Mouse (Mus musculus): Measurements from ENCODE around the gene Frmd4b. TPM values are rescaled to one million over a fixed set of nuclear protein-coding genes. Genes with fewer than 3 reads are reported as not detected.
A peak's percentile ranks its signal among the peaks of the same experiment; 100 is the strongest.

Frmd4b gene
- total and polyA plus RNA-seq, 3 experiments = 7.3 to 18.1 (median 11.9) TPM

DNA sequence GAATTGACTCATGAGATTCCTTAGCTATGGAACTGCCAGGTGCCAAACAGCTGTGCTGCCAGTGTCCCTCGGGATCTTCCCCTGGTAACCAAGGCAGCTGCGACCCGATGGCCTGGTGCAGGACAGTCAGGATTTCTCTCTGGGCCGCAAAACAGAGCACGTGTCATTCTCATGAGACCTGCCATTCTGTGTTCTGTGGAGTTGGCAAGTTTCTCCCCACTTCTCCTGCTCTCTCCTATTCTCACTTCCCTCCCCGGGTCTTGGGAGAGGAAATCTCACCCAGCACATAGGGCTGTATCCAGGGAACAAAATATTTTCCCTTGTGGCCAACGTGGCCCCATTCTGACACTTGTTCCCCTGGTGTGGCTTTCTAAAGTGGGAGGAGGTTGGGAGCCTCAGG lies 176.0 kb downstream of the Frmd4b start:
- peaks cover under 1% of the 10 kb centered on the region; the same call in 1 of the 2 replicates for H3K36me3 ChIP-seq (ENCODE audit: control insufficient read depth, insufficient read depth, low read length)
- whole genome bisulfite sequencing = 39% methylated on average over 7 of the region's 7 CpGs
- intact Hi-C loops (cut with DNase I) = loop anchor here (2.0 to 5.0 kb wide), 2 partner anchors 17 to 46 kb away; no protein-coding TSS in a partner anchor
- H3K4me1 ChIP-seq (ENCODE audit: control insufficient read depth, insufficient read depth, low read length) = peaks cover 27% of the 10 kb centered on the region
- peak; percentile 66 to 74 for DNase-seq
- H3K9ac ChIP-seq (ENCODE audit: low read depth, low read length) = no peak overlapping the region
- no peaks in the 10 kb centered on the region for H3K27me3 ChIP-seq (ENCODE audit: control insufficient read depth, insufficient read depth, low read length)
- no peaks in the 10 kb centered on the region for H3K79me2 ChIP-seq (replicated peaks; ENCODE audit: control insufficient read depth, insufficient read depth, low read length)
- no peak overlapping the region for H3K4me3 ChIP-seq
- TF ChIP-seq CTCF (IDR thresholded peaks at IDR 0.05) = no peak
- TF ChIP-seq POLR2A (IDR thresholded peaks at IDR 0.05; ENCODE audit: insufficient read depth, low read depth, low read length) = no peak
- 0 out of 2 replicates have a peak, but pooled peaks have one; percentile 35 for TF ChIP-seq EP300 (IDR thresholded peaks at IDR 0.05; ENCODE audit: insufficient read depth, low read depth, low read length)
- H3K27ac ChIP-seq = peak overlapping the region; percentile 40

DNA sequence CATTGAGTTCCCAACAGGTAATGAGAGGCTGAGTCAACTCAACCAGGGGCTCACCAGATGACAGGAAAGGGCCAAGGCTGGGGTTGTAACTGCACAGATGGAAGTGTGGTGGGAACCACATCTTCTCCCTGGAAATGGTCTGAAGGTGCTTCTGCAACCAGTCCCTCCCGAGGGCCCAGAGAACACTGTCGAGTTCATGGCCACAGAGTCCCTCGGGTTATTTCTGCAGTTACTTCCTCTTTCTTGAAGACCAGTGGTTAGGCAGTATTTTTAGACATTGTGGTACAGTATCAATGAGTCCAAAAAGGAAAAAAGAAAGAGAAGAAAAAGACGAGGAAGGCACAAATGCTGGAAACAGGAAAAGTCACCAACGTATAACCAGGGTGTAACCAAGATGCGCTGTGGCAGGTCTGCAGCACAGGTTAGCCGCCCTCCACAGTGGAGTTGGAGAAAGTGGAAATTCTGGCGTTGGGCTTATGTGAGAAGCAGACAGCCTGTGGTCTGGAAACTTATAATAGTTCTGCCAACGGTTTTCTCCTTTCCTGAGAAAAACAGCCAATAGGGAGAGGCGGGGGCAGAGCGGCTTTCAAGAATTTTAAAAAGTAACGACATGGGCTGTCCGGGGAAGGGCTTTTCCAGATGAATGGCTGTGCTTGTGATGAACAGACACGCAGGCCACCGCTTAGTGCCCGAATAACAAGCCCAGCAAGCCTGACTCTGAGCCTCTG lies 178.3 kb downstream of the Frmd4b start:
- H3K4me3 ChIP-seq = no peak overlapping the region
- H3K9ac ChIP-seq (ENCODE audit: low read depth, low read length) = no peak overlapping the region
- 56% methylated on average over 16 of the region's 16 CpGs for WGBS
- H3K36me3 ChIP-seq (ENCODE audit: control insufficient read depth, insufficient read depth, low read length) = no peaks in the 10 kb centered on the region; the same call in 1 of the 2 replicates
- peaks cover 22% of the 10 kb centered on the region for H3K4me1 ChIP-seq (ENCODE audit: control insufficient read depth, insufficient read depth, low read length)
- peak overlapping the region; percentile 24; the same call in 1 of the 2 replicates for H3K27ac ChIP-seq
- no peak for TF ChIP-seq EP300 (IDR thresholded peaks at IDR 0.05; ENCODE audit: insufficient read depth, low read depth, low read length)
- no peak for TF ChIP-seq CTCF (IDR thresholded peaks at IDR 0.05)
- no peak for TF ChIP-seq POLR2A (IDR thresholded peaks at IDR 0.05; ENCODE audit: insufficient read depth, low read depth, low read length)
- H3K79me2 ChIP-seq (replicated peaks; ENCODE audit: control insufficient read depth, insufficient read depth, low read length) = no peaks in the 10 kb centered on the region
- intact Hi-C loops (cut with DNase I) = no loop called here
- DNase-seq = peak in 1 of 2 experiments; percentile 36
- no peaks in the 10 kb centered on the region for H3K27me3 ChIP-seq (ENCODE audit: control insufficient read depth, insufficient read depth, low read length)

DNA sequence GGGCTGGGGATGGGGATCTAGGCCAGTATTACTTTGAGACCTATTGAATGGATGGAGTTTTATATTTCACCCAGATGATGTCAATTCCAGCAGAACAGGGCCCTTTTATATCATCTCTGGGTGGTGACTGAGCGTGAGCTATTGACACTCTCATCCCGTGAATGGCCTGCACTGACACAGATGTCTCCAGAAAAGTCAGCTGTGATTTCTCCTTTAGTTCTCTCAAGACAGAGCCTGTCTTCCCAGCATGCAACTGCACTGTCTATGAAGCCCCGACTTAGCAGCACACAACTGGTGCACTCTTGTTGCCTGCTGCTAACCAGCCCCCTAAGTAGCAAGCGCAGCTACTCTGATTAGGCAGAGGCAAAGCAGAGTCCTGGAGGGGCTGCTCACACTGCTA lies 182.6 kb downstream of the Frmd4b start:
- no peak for DNase-seq
- intact Hi-C loops (cut with DNase I) = no loop called here
- H3K4me3 ChIP-seq = no peak overlapping the region
- WGBS = 84% methylated on average over 4 of the region's 4 CpGs
- H3K9ac ChIP-seq (ENCODE audit: low read depth, low read length) = no peak overlapping the region
- no peaks in the 10 kb centered on the region for H3K79me2 ChIP-seq (replicated peaks; ENCODE audit: control insufficient read depth, insufficient read depth, low read length)
- no peaks in the 10 kb centered on the region for H3K27me3 ChIP-seq (ENCODE audit: control insufficient read depth, insufficient read depth, low read length)
- peaks cover 6% of the 10 kb centered on the region for H3K4me1 ChIP-seq (ENCODE audit: control insufficient read depth, insufficient read depth, low read length)
- H3K36me3 ChIP-seq (ENCODE audit: control insufficient read depth, insufficient read depth, low read length) = no peaks in the 10 kb centered on the region; the same call in 1 of the 2 replicates
- TF ChIP-seq CTCF (IDR thresholded peaks at IDR 0.05) (no peak), EP300 (IDR thresholded peaks at IDR 0.05; ENCODE audit: insufficient read depth, low read depth, low read length) (no peak), POLR2A (IDR thresholded peaks at IDR 0.05; ENCODE audit: insufficient read depth, low read depth, low read length) (no peak)
- H3K27ac ChIP-seq = no peak overlapping the region

DNA sequence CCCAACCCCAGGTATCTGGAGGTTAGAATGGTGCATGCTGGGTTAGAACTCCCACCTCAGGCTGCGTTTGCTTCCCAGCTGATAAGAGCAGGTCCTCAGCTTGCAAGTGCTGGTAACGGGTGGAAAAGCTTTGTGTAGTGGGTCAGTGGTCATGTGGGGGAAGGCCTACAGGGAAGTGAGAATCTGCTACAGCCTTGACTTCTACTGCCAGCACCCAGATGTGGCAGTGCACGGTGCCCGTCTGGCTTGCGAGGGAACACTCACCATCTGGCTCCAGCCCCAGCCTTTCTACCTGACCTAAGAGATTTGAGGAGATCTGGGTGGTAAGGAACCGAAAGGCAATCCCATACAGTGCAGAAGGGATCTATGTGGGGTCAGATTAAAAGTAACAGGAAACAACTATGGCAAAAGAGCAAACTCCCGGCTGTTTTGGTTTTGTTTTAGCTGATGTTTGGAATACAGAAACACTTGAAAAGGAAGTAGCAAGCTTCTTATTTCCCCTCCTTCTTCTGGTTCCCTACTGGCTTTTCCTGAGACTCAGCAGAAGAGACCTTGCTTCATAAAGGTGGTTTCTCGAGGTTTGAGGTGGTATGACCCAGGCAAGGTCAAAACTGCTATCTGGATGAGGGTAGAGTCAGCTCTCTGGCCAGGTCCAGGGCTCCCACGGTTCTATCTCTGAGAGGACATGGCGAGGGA lies 185.9 kb downstream of the Frmd4b start:
- intact Hi-C loops (cut with DNase I) = no loop called here
- TF ChIP-seq POLR2A (IDR thresholded peaks at IDR 0.05; ENCODE audit: insufficient read depth, low read depth, low read length) = no peak
- no peak for TF ChIP-seq EP300 (IDR thresholded peaks at IDR 0.05; ENCODE audit: insufficient read depth, low read depth, low read length)
- TF ChIP-seq CTCF (IDR thresholded peaks at IDR 0.05) = no peak
- Histone ChIP-seq H3K9ac (ENCODE audit: low read depth, low read length) (no peak overlapping the region), H3K27me3 (ENCODE audit: control insufficient read depth, insufficient read depth, low read length) (no peaks in the 10 kb centered on the region), H3K4me3 (no peak overlapping the region), H3K4me1 (ENCODE audit: control insufficient read depth, insufficient read depth, low read length) (peaks cover 7% of the 10 kb centered on the region), H3K36me3 (ENCODE audit: control insufficient read depth, insufficient read depth, low read length) (no peaks in the 10 kb centered on the region; the same call in 1 of the 2 replicates), H3K79me2 (replicated peaks; ENCODE audit: control insufficient read depth, insufficient read depth, low read length) (no peaks in the 10 kb centered on the region), H3K27ac (peak overlapping the region; percentile 15; the same call in 1 of the 2 replicates)
- WGBS = 57% methylated on average over 10 of the region's 10 CpGs
- DNase-seq = peak in 1 of 2 experiments; percentile 61

DNA sequence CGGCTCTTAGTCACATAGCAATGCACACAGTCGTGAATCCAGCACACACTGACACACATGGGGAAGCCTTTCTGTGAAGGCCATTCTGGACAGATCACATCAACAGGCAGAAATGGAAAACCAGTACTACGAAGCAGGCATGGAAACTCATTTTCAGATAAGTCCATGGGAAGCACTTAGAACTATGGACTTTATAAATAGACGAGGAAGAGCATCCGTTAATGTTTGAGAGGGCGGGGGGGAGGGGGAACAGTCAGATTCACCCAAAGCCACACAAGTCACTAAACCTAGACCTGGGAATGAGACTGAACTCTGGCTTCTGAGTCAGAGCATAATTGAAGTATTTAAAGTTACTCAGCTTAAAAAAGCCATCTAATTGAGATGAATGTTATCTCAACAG lies 186.8 kb downstream of the Frmd4b start:
- Histone ChIP-seq H3K4me1 (ENCODE audit: control insufficient read depth, insufficient read depth, low read length) (peaks cover 6% of the 10 kb centered on the region), H3K27me3 (ENCODE audit: control insufficient read depth, insufficient read depth, low read length) (no peaks in the 10 kb centered on the region), H3K9ac (ENCODE audit: low read depth, low read length) (no peak overlapping the region), H3K4me3 (no peak overlapping the region), H3K27ac (peak overlapping the region; percentile 18; the same call in 1 of the 2 replicates), H3K36me3 (ENCODE audit: control insufficient read depth, insufficient read depth, low read length) (no peaks in the 10 kb centered on the region; the same call in 1 of the 2 replicates), H3K79me2 (replicated peaks; ENCODE audit: control insufficient read depth, insufficient read depth, low read length) (no peaks in the 10 kb centered on the region)
- WGBS = 28% methylated on average over 6 of the region's 6 CpGs
- intact Hi-C loops (cut with DNase I) = no loop called here
- DNase-seq = no peak
- TF ChIP-seq POLR2A (IDR thresholded peaks at IDR 0.05; ENCODE audit: insufficient read depth, low read depth, low read length) = no peak
- TF ChIP-seq EP300 (IDR thresholded peaks at IDR 0.05; ENCODE audit: insufficient read depth, low read depth, low read length) = no peak
- no peak for TF ChIP-seq CTCF (IDR thresholded peaks at IDR 0.05)
